Mouse (Mus musculus) neutrophil, adult 5-6 weeks (primary cell): ENCODE data around the gene Reps2. TPM values are rescaled to one million over a fixed set of nuclear protein-coding genes. Genes with fewer than 3 reads are reported as not detected.

Source experiments
- ATAC-seq: fragments of 151-379, 151-347 bp; 2 replicates; pipeline ENCODE4 v1.8.0; 2017; ENCODE audit warnings: mild to moderate bottlenecking, moderate TSS enrichment; ENCODE audit not compliant: insufficient number of reproducible peaks, poor library complexity, low FRiP score, severe bottlenecking; ENCODE audit errors: extremely low read depth
- total RNA-seq: library from RNA; stranded (forward); fragments of 200-1000 nt; gene quantifications from 2 replicates; pipeline ENCODE4 v1.2.3, GENCODE M21; 2017

Gene Reps2
- 0.86 and 1.0 TPM in 2 replicates for total RNA-seq

- no peak for ATAC-seq
Observed at GRCm38 (mm10) chrX:162643091-162643788, at the start of gene Reps2. Reps2 (minus strand) TSS chrX:162643649.

GRCm38 (mm10) chrX:162691272-162691671 lies 47.8 kb upstream of the Reps2 start:
- no peak for ATAC-seq

- ATAC-seq: no peak
Observed at GRCm38 (mm10) chrX:162685394-162685793, 41.9 kb upstream of the Reps2 start.

- ATAC-seq: no peak
Observed at GRCm38 (mm10) chrX:162679506-162679905, 36.1 kb upstream of the Reps2 start.

GRCm38 (mm10) chrX:162678820-162679219 lies 35.4 kb upstream of the Reps2 start:
- no peak for ATAC-seq

GRCm38 (mm10) chrX:162666166-162666565 lies 22.7 kb upstream of the Reps2 start:
- ATAC-seq: no peak

GRCm38 (mm10) chrX:162660182-162660581 lies 16.7 kb upstream of the Reps2 start:
- no peak for ATAC-seq

- ATAC-seq: no peak
Observed at GRCm38 (mm10) chrX:162653518-162653917, 10.1 kb upstream of the Reps2 start.

- ATAC-seq: no peak
Observed at GRCm38 (mm10) chrX:162652445-162652844, 9.0 kb upstream of the Reps2 start.

- ATAC-seq: no peak
Observed at GRCm38 (mm10) chrX:162651125-162651524, 7.7 kb upstream of the Reps2 start.

GRCm38 (mm10) chrX:162643789-162644092 lies 292 bp upstream of the Reps2 start:
- no peak for ATAC-seq

GRCm38 (mm10) chrX:162642402-162643090 lies 903 bp downstream of the Reps2 start:
- no peak for ATAC-seq

GRCm38 (mm10) chrX:162641764-162642163 lies 1.7 kb downstream of the Reps2 start:
- ATAC-seq: no peak

- no peak for ATAC-seq
Observed at GRCm38 (mm10) chrX:162635159-162635558, 8.3 kb downstream of the Reps2 start.

GRCm38 (mm10) chrX:162622091-162622437 lies 21.4 kb downstream of the Reps2 start:
- ATAC-seq: no peak

GRCm38 (mm10) chrX:162621194-162622090 lies 22.0 kb downstream of the Reps2 start:
- no peak for ATAC-seq

GRCm38 (mm10) chrX:162619705-162620104 lies 23.7 kb downstream of the Reps2 start:
- ATAC-seq: no peak

- no peak for ATAC-seq
Observed at GRCm38 (mm10) chrX:162618547-162618946, 24.9 kb downstream of the Reps2 start.

- ATAC-seq: no peak
Observed at GRCm38 (mm10) chrX:162606113-162606512, 37.3 kb downstream of the Reps2 start.

GRCm38 (mm10) chrX:162599666-162600065 lies 43.8 kb downstream of the Reps2 start:
- ATAC-seq: no peak
